Mouse (Mus musculus): ENCODE measurements around the gene Srsf3. TPM values are rescaled to one million over a fixed set of nuclear protein-coding genes. Genes with fewer than 3 reads are reported as not detected.
"Not testable (repeated sequence)": the region's sequence is repeated elsewhere in the genome, so short reads cannot be mapped to it uniquely, and the experiment has no call there.

Gene Srsf3
- 317 and 383 TPM in 2 replicates for total RNA-seq (2015)
- total RNA-seq (2017), result 479 and 534 TPM in 2 replicates

- ATAC-seq (ENCODE audit: poor library complexity, severe bottlenecking), result peak; percentile 92
Observed at GRCm38 (mm10) chr17:29032274-29033069, at the start of gene Srsf3. Gene Srsf3, plus strand, starts transcription at chr17:29032628.

GRCm38 (mm10) chr17:28984724-28985420 lies 47.6 kb upstream of the Srsf3 start:
- ATAC-seq (ENCODE audit: poor library complexity, severe bottlenecking), result no peak

GRCm38 (mm10) chr17:28986833-28987232 lies 45.6 kb upstream of the Srsf3 start:
- ATAC-seq (ENCODE audit: poor library complexity, severe bottlenecking), result peak; percentile 56; the same call in 1 of the 2 replicates

GRCm38 (mm10) chr17:28987713-28988112 lies 44.7 kb upstream of the Srsf3 start:
- ATAC-seq (ENCODE audit: poor library complexity, severe bottlenecking), result peak; percentile 47; the same call in 1 of the 2 replicates

GRCm38 (mm10) chr17:28988291-28988690 lies 44.1 kb upstream of the Srsf3 start:
- ATAC-seq (ENCODE audit: poor library complexity, severe bottlenecking), result no peak

- no peak for ATAC-seq (ENCODE audit: poor library complexity, severe bottlenecking)
Observed at GRCm38 (mm10) chr17:28988996-28989395, 43.4 kb upstream of the Srsf3 start.

- no peak for ATAC-seq (ENCODE audit: poor library complexity, severe bottlenecking)
Observed at GRCm38 (mm10) chr17:28990060-28990459, 42.4 kb upstream of the Srsf3 start.

GRCm38 (mm10) chr17:28991286-28991685 lies 41.1 kb upstream of the Srsf3 start:
- ATAC-seq (ENCODE audit: poor library complexity, severe bottlenecking), result no peak

GRCm38 (mm10) chr17:28992105-28992504 lies 40.3 kb upstream of the Srsf3 start:
- no peak for ATAC-seq (ENCODE audit: poor library complexity, severe bottlenecking)

GRCm38 (mm10) chr17:28993004-28993403 lies 39.4 kb upstream of the Srsf3 start:
- ATAC-seq (ENCODE audit: poor library complexity, severe bottlenecking), result not testable (repeated sequence)

GRCm38 (mm10) chr17:28994615-28995014 lies 37.8 kb upstream of the Srsf3 start:
- no peak for ATAC-seq (ENCODE audit: poor library complexity, severe bottlenecking)

GRCm38 (mm10) chr17:29000465-29000864 lies 32.0 kb upstream of the Srsf3 start:
- ATAC-seq (ENCODE audit: poor library complexity, severe bottlenecking), result peak; percentile 95

GRCm38 (mm10) chr17:29003740-29004139 lies 28.7 kb upstream of the Srsf3 start:
- ATAC-seq (ENCODE audit: poor library complexity, severe bottlenecking), result no peak

GRCm38 (mm10) chr17:29005002-29005401 lies 27.4 kb upstream of the Srsf3 start:
- ATAC-seq (ENCODE audit: poor library complexity, severe bottlenecking), result no peak

- peak; percentile 23 for ATAC-seq (ENCODE audit: poor library complexity, severe bottlenecking)
Observed at GRCm38 (mm10) chr17:29006812-29007211, 25.6 kb upstream of the Srsf3 start.

- ATAC-seq (ENCODE audit: poor library complexity, severe bottlenecking), result peak; percentile 7; the same call in 1 of the 2 replicates
Observed at GRCm38 (mm10) chr17:29007243-29007640, 25.2 kb upstream of the Srsf3 start.

GRCm38 (mm10) chr17:29007641-29008325 lies 24.6 kb upstream of the Srsf3 start, which contains the start of gene Stk38:
Gene Stk38, minus strand, starts transcription at chr17:29007995.
- peak; percentile 90 for ATAC-seq (ENCODE audit: poor library complexity, severe bottlenecking)

- ATAC-seq (ENCODE audit: poor library complexity, severe bottlenecking), result no peak
Observed at GRCm38 (mm10) chr17:29008326-29008650, 24.1 kb upstream of the Srsf3 start.

GRCm38 (mm10) chr17:29009181-29009580 lies 23.2 kb upstream of the Srsf3 start:
- ATAC-seq (ENCODE audit: poor library complexity, severe bottlenecking), result peak; percentile 55

- no peak for ATAC-seq (ENCODE audit: poor library complexity, severe bottlenecking)
Observed at GRCm38 (mm10) chr17:29014235-29014634, 18.2 kb upstream of the Srsf3 start.

GRCm38 (mm10) chr17:29015638-29016037 lies 16.8 kb upstream of the Srsf3 start:
- peak; percentile 64; the same call in 1 of the 2 replicates for ATAC-seq (ENCODE audit: poor library complexity, severe bottlenecking)

Data from megakaryocyte, adult 5-6 weeks (primary cell).